Mouse (Mus musculus): ENCODE measurements around the gene Alcam. TPM values are rescaled to one million over a fixed set of nuclear protein-coding genes. Genes with fewer than 3 reads are reported as not detected.

Alcam gene
- polyA plus RNA-seq, 1 experiment from 2014 or later = 32.9 TPM

- H3K4me3 ChIP-seq = no peak overlapping the region
- H3K9me3 ChIP-seq = no peaks in the 10 kb centered on the region
- no peak overlapping the region for H3K4me2 ChIP-seq
- no peak for ATAC-seq (ENCODE audit: low FRiP score, low read depth)
- H3K36me3 ChIP-seq = peaks cover 2% of the 10 kb centered on the region; the same call in 1 of the 2 replicates
- H3K9ac ChIP-seq = no peak overlapping the region
- no peak overlapping the region for H3K27ac ChIP-seq (replicated peaks)
- H3K27me3 ChIP-seq = no peaks in the 10 kb centered on the region
- H3K4me1 ChIP-seq (replicated peaks) = no peaks in the 10 kb centered on the region
These were observed 158.3 kb downstream of the Alcam start for GRCm38 (mm10) chr16:52295535-52295934.

- Histone ChIP-seq H3K27me3 (no peaks in the 10 kb centered on the region), H3K9ac (no peak overlapping the region), H3K9me3 (no peaks in the 10 kb centered on the region), H3K4me2 (no peak overlapping the region), H3K4me1 (replicated peaks) (no peaks in the 10 kb centered on the region), H3K36me3 (peaks cover 11% of the 10 kb centered on the region), H3K4me3 (no peak overlapping the region), H3K27ac (replicated peaks) (no peak overlapping the region)
- no peak for ATAC-seq (ENCODE audit: low FRiP score, low read depth)
- 86% methylated on average over 3 of the region's 3 CpGs for WGBS
These were observed 161.3 kb downstream of the Alcam start for GRCm38 (mm10) chr16:52292440-52293048.

- no peak overlapping the region for H3K27ac ChIP-seq (replicated peaks)
- no peak overlapping the region for H3K4me2 ChIP-seq
- peak; percentile 51; the same call in 1 of the 2 replicates for ATAC-seq (ENCODE audit: low FRiP score, low read depth)
- H3K9ac ChIP-seq = no peak overlapping the region
- H3K27me3 ChIP-seq = no peaks in the 10 kb centered on the region
- no peaks in the 10 kb centered on the region for H3K4me1 ChIP-seq (replicated peaks)
- H3K9me3 ChIP-seq = no peaks in the 10 kb centered on the region
- peaks cover 6% of the 10 kb centered on the region for H3K36me3 ChIP-seq
- no peak overlapping the region for H3K4me3 ChIP-seq
- 67% methylated on average over 2 of the region's 2 CpGs for WGBS
These were observed 173.7 kb downstream of the Alcam start for GRCm38 (mm10) chr16:52280186-52280585.

- H3K4me2 ChIP-seq = no peak overlapping the region
- no peaks in the 10 kb centered on the region for H3K9me3 ChIP-seq
- no peak for ATAC-seq (ENCODE audit: low FRiP score, low read depth)
- no peaks in the 10 kb centered on the region for H3K27me3 ChIP-seq
- no peak overlapping the region for H3K9ac ChIP-seq
- H3K4me1 ChIP-seq (replicated peaks) = no peaks in the 10 kb centered on the region
- 90% methylated on average over 4 of the region's 4 CpGs for WGBS
- no peak overlapping the region for H3K4me3 ChIP-seq
- H3K36me3 ChIP-seq = no peaks in the 10 kb centered on the region
- no peak overlapping the region for H3K27ac ChIP-seq (replicated peaks)
These were observed 188.8 kb downstream of the Alcam start for GRCm38 (mm10) chr16:52265066-52265465.

- Histone ChIP-seq H3K27ac (replicated peaks) (no peak overlapping the region), H3K4me3 (no peak overlapping the region), H3K9ac (no peak overlapping the region), H3K4me1 (replicated peaks) (no peaks in the 10 kb centered on the region), H3K27me3 (no peaks in the 10 kb centered on the region), H3K4me2 (no peak overlapping the region), H3K36me3 (no peaks in the 10 kb centered on the region), H3K9me3 (no peaks in the 10 kb centered on the region)
- ATAC-seq (ENCODE audit: low FRiP score, low read depth) = no peak
These were observed 190.1 kb downstream of the Alcam start for GRCm38 (mm10) chr16:52263751-52264150.

- Histone ChIP-seq H3K4me2 (no peak overlapping the region), H3K27ac (replicated peaks) (no peak overlapping the region), H3K9ac (no peak overlapping the region), H3K4me1 (replicated peaks) (no peaks in the 10 kb centered on the region), H3K4me3 (no peak overlapping the region), H3K36me3 (no peaks in the 10 kb centered on the region), H3K9me3 (no peaks in the 10 kb centered on the region), H3K27me3 (no peaks in the 10 kb centered on the region)
- no peak for ATAC-seq (ENCODE audit: low FRiP score, low read depth)
- WGBS = 11% methylated on average over 1 of the region's 1 CpGs
These were observed 191.3 kb downstream of the Alcam start for GRCm38 (mm10) chr16:52262582-52262981.

- H3K4me3 ChIP-seq = no peak overlapping the region
- 91% methylated on average over 1 of the region's 1 CpGs for WGBS
- H3K4me2 ChIP-seq = no peak overlapping the region
- no peak overlapping the region for H3K9ac ChIP-seq
- H3K4me1 ChIP-seq (replicated peaks) = no peaks in the 10 kb centered on the region
- no peak overlapping the region for H3K27ac ChIP-seq (replicated peaks)
- H3K36me3 ChIP-seq = no peaks in the 10 kb centered on the region
- ATAC-seq (ENCODE audit: low FRiP score, low read depth) = no peak
- H3K27me3 ChIP-seq = no peaks in the 10 kb centered on the region
- H3K9me3 ChIP-seq = no peaks in the 10 kb centered on the region
These were observed 192.1 kb downstream of the Alcam start for GRCm38 (mm10) chr16:52261755-52262154.

- no peak overlapping the region for H3K9ac ChIP-seq
- 0 out of 2 replicates have a peak, but pooled peaks cover 3% of the 10 kb centered on the region for H3K36me3 ChIP-seq
- H3K4me1 ChIP-seq (replicated peaks) = no peaks in the 10 kb centered on the region
- H3K4me3 ChIP-seq = no peak overlapping the region
- no peaks in the 10 kb centered on the region for H3K27me3 ChIP-seq
- no peak overlapping the region for H3K27ac ChIP-seq (replicated peaks)
- no peak for ATAC-seq (ENCODE audit: low FRiP score, low read depth)
- H3K9me3 ChIP-seq = no peaks in the 10 kb centered on the region
- WGBS = 91% methylated on average over 4 of the region's 4 CpGs
- no peak overlapping the region for H3K4me2 ChIP-seq
These were observed 202.9 kb downstream of the Alcam start for GRCm38 (mm10) chr16:52250935-52251334.

GRCm38 (mm10) chr16:52250196-52250595 lies 203.7 kb downstream of the Alcam start:
- no peaks in the 10 kb centered on the region for H3K4me1 ChIP-seq (replicated peaks)
- H3K4me3 ChIP-seq = no peak overlapping the region
- H3K27ac ChIP-seq (replicated peaks) = no peak overlapping the region
- no peaks in the 10 kb centered on the region for H3K9me3 ChIP-seq
- WGBS = 95% methylated on average over 4 of the region's 4 CpGs
- no peak for ATAC-seq (ENCODE audit: low FRiP score, low read depth)
- H3K9ac ChIP-seq = no peak overlapping the region
- H3K36me3 ChIP-seq = 0 out of 2 replicates have a peak, but pooled peaks cover 3% of the 10 kb centered on the region
- no peak overlapping the region for H3K4me2 ChIP-seq
- H3K27me3 ChIP-seq = no peaks in the 10 kb centered on the region

GRCm38 (mm10) chr16:52243421-52243973 lies 210.4 kb downstream of the Alcam start:
- Histone ChIP-seq H3K9ac (no peak overlapping the region), H3K9me3 (no peaks in the 10 kb centered on the region), H3K4me1 (replicated peaks) (no peaks in the 10 kb centered on the region), H3K27ac (replicated peaks) (no peak overlapping the region), H3K4me3 (no peak overlapping the region), H3K36me3 (no peaks in the 10 kb centered on the region), H3K27me3 (no peaks in the 10 kb centered on the region), H3K4me2 (no peak overlapping the region)
- 89% methylated on average over 4 of the region's 4 CpGs for WGBS
- 0 out of 2 replicates have a peak, but pooled peaks have one; percentile 34 for ATAC-seq (ENCODE audit: low FRiP score, low read depth)

- H3K4me1 ChIP-seq (replicated peaks) = no peaks in the 10 kb centered on the region
- no peaks in the 10 kb centered on the region for H3K9me3 ChIP-seq
- no peak overlapping the region for H3K27ac ChIP-seq (replicated peaks)
- WGBS = 82% methylated on average over 2 of the region's 2 CpGs
- H3K27me3 ChIP-seq = no peaks in the 10 kb centered on the region
- ATAC-seq (ENCODE audit: low FRiP score, low read depth) = no peak
- H3K4me2 ChIP-seq = no peak overlapping the region
- no peak overlapping the region for H3K9ac ChIP-seq
- H3K36me3 ChIP-seq = no peaks in the 10 kb centered on the region
- no peak overlapping the region for H3K4me3 ChIP-seq
These were observed 211.7 kb downstream of the Alcam start for GRCm38 (mm10) chr16:52242144-52242543.

GRCm38 (mm10) chr16:52229930-52230329 lies 223.9 kb downstream of the Alcam start:
- no peak for ATAC-seq (ENCODE audit: low FRiP score, low read depth)
- H3K4me2 ChIP-seq = no peak overlapping the region
- no peak overlapping the region for H3K9ac ChIP-seq
- no peaks in the 10 kb centered on the region for H3K27me3 ChIP-seq
- H3K27ac ChIP-seq (replicated peaks) = no peak overlapping the region
- H3K36me3 ChIP-seq = no peaks in the 10 kb centered on the region
- no peaks in the 10 kb centered on the region for H3K9me3 ChIP-seq
- 68% methylated on average over 2 of the region's 2 CpGs for WGBS
- H3K4me3 ChIP-seq = no peak overlapping the region
- no peaks in the 10 kb centered on the region for H3K4me1 ChIP-seq (replicated peaks)

GRCm38 (mm10) chr16:52229446-52229845 lies 224.4 kb downstream of the Alcam start:
- Histone ChIP-seq H3K4me1 (replicated peaks) (no peaks in the 10 kb centered on the region), H3K4me3 (no peak overlapping the region), H3K36me3 (no peaks in the 10 kb centered on the region), H3K27me3 (no peaks in the 10 kb centered on the region), H3K4me2 (no peak overlapping the region), H3K9me3 (no peaks in the 10 kb centered on the region), H3K9ac (no peak overlapping the region), H3K27ac (replicated peaks) (no peak overlapping the region)
- WGBS = 77% methylated on average over 7 of the region's 7 CpGs
- ATAC-seq (ENCODE audit: low FRiP score, low read depth) = no peak

Data from hindbrain, embryonic 15.5 days (tissue).